Mouse (Mus musculus) kidney, postnatal 14 days (tissue): ENCODE results near the gene Ssbp4.
"Not testable (repeated sequence)": the region's sequence is repeated elsewhere in the genome, so short reads cannot be mapped to it uniquely, and the experiment has no call there.

Experiments
- DNase-seq: peaks from one replicate; pipeline ENCODE4 v3.0.0; 2022; ENCODE audit warnings: mixed read lengths

The Ssbp4 gene

GRCm38 (mm10) chr8:70606780-70607602 is 1.7 kb downstream of the Ssbp4 start:
- peak; percentile 44 for DNase-seq

- DNase-seq: no peak
Measured at GRCm38 (mm10) chr8:70605871-70606779, 2.5 kb downstream of the Ssbp4 start.

GRCm38 (mm10) chr8:70604558-70604957 is 4.1 kb downstream of the Ssbp4 start:
- DNase-seq: no peak

- no peak for DNase-seq
Measured at GRCm38 (mm10) chr8:70602139-70602811, 6.4 kb downstream of the Ssbp4 start.

GRCm38 (mm10) chr8:70601271-70601649 is 7.4 kb downstream of the Ssbp4 start:
- peak; percentile 90 for DNase-seq

GRCm38 (mm10) chr8:70600473-70601270 is 8.0 kb downstream of the Ssbp4 start:
- peak; percentile 76 for DNase-seq

- no peak for DNase-seq
Measured at GRCm38 (mm10) chr8:70599507-70600290, 9.0 kb downstream of the Ssbp4 start.

GRCm38 (mm10) chr8:70598722-70599121 is 9.9 kb downstream of the Ssbp4 start:
- DNase-seq: no peak

GRCm38 (mm10) chr8:70598283-70598682 is 10.4 kb downstream of the Ssbp4 start:
- DNase-seq: peak; percentile 90

GRCm38 (mm10) chr8:70597417-70598272 is 11.0 kb downstream of the Ssbp4 start:
- DNase-seq: no peak

GRCm38 (mm10) chr8:70596775-70597416 is 11.8 kb downstream of the Ssbp4 start:
- DNase-seq: no peak

- peak; percentile 38 for DNase-seq
Measured at GRCm38 (mm10) chr8:70596216-70596615, 12.5 kb downstream of the Ssbp4 start.

- no peak for DNase-seq
Measured at GRCm38 (mm10) chr8:70595811-70596210, 12.9 kb downstream of the Ssbp4 start.

- peak; percentile 67 for DNase-seq
Measured at GRCm38 (mm10) chr8:70594621-70595564, 13.8 kb downstream of the Ssbp4 start.

GRCm38 (mm10) chr8:70593961-70594609 is 14.6 kb downstream of the Ssbp4 start, which contains the start of gene Isyna1:
Isyna1 (plus strand) TSS chr8:70594373.
- DNase-seq: peak; percentile 96

GRCm38 (mm10) chr8:70593173-70593572 is 15.5 kb downstream of the Ssbp4 start:
- DNase-seq: peak; percentile 71

- DNase-seq: no peak
Measured at GRCm38 (mm10) chr8:70591569-70591968, 17.1 kb downstream of the Ssbp4 start.

- not testable (repeated sequence) for DNase-seq
Measured at GRCm38 (mm10) chr8:70587955-70588354, 20.7 kb downstream of the Ssbp4 start.
